Mouse (Mus musculus) T-helper 1 cell (primary cell): ENCODE measurements around the gene Mib2.
"Not testable (repeated sequence)": the region's sequence is repeated elsewhere in the genome, so short reads cannot be mapped to it uniquely, and the experiment has no call there.

ENCODE experiments used
- in situ Hi-C: fragments of 300-600 bp; cut with MboI, MseI; formaldehyde crosslinking; loops from one replicate; pipeline ENCODE4 v1.15.1; 2025; ENCODE audit warnings: high pct_unique_total_duplicates

Gene Mib2

DNA sequence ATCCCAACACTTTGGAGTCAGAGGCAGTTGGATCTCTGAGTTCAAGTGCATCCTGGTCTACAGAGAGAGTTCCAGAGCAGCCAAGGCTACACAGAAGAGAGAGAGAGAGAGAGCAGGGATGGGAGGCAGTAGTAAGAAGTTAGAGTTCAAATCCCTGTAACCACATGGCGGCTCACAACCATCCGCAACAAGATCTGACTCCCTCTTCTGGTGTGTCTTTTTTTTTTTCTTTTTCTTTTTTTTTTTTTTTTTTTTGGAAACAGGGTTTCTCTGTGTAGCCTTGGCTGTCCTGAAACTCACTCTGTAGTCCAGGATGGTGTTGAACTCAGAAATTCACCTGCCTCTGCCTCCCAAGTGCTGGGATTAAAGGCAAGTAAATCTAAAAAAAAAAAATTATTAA, 3.1 kb upstream of the Mib2 start:
- in situ Hi-C loops, result no loop called here

DNA sequence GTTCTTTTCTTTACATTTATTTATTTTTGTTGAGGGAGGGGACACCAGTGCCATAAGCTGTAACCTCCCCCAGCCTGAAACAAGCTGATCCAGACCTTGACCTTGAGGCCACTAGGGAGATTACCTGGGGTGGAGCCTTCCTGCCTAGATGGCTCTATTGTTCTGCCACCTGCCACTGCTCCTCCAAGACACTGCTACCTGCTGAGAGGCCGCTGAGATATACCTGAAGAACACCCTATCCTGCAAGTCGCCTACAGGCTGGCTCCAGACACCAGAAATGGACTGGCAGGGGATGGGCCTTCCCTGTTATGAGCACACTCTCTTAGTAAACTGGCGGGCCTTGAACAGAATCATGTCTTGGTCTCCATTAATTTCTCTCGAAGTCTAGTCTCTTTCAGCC, 1.2 kb upstream of the Mib2 start:
- in situ Hi-C loops, result not testable (repeated sequence)

- in situ Hi-C loops, result no loop called here
Observed at GRCm38 (mm10) chr4:155669598-155670075, 639 bp upstream of the Mib2 start.

GRCm38 (mm10) chr4:155666903-155667302, 2.1 kb downstream of the Mib2 start:
- in situ Hi-C loops, result no loop called here

DNA sequence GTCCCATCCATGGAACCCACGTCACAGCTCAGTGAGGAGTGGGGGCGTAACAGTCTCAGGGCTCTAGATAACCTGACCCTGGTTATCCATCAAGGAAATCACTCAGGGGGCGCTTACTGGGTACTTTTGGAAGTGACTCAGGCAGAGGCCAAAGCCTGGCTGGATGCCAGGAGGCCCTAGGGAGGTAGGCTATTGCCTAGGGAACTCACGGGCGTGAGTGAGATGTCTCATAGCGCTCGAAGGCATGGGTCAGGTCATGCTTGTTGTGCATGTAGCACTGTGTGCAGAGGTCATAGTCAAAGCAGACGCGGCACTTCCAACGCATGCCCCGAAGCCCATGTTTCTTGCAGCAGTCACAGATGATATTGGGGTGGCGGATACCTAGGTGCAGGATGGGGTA, 8.4 kb downstream of the Mib2 start:
- in situ Hi-C loops, result no loop called here

DNA sequence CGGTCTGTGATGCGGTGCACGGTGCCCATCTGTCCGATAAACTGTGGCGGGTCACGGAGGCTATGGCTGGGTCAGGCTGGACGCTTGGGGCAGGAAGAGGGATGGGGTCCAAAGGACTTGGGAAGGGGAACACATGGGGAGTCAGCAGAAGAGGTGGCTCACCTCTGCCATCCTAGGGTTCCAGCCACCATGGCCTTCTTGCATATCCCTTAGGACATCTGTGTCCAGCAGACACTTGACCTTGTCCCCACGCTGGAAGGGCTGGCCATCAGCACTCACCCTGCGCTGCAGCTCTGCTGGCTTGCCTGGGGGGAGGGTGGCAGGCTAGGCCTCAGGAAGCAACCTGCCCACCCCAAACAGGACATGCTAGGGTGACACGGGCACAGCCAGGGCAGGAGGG, 10.0 kb downstream of the Mib2 start:
- in situ Hi-C loops, result no loop called here

GRCm38 (mm10) chr4:155656214-155656751, 12.7 kb downstream of the Mib2 start:
- in situ Hi-C loops, result no loop called here

DNA sequence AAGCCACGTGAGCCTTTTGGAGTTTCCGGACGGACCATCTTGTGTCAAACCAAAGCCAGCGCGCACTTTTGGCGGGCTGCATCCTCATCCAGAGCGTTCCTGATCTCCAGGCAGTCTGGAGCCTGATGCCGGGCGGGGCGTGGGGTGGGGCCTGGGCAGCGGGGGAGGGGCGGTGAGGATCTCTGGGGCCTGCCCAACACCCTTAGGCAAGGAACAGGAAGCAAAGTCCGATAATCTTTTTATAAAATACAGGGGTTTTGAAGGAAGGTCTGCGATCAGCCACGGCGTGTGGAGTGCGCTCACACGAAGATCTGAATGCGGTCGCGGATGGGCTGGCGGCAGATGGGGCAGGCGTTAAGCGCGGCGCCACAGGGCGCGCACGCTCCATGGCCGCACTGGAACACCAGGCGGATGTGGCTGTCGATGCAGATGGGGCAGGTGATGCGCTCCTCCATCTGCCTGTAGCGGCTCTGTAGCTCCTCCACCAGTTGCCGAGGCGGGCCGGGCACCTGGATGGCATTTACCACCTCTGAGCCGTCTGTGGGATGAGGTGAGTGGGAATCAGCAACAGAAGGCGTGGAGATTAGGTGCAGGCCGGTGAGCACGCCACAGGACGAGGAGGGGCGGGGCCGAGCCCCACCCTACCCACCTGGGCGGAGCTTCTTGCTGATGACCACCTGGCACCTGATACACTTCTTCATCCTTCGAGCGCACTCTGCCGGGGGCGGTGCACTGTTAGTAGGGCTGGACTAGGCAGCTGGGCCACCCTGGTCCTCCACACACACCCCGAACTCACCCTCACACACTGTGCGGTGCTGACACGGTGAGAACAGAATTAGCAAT, 14.3 kb downstream of the Mib2 start:
- in situ Hi-C loops, result no loop called here

- in situ Hi-C loops, result no loop called here
Observed at GRCm38 (mm10) chr4:155654183-155654455, 14.9 kb downstream of the Mib2 start.

- in situ Hi-C loops, result no loop called here
Observed at GRCm38 (mm10) chr4:155653451-155654182, 15.4 kb downstream of the Mib2 start.

DNA sequence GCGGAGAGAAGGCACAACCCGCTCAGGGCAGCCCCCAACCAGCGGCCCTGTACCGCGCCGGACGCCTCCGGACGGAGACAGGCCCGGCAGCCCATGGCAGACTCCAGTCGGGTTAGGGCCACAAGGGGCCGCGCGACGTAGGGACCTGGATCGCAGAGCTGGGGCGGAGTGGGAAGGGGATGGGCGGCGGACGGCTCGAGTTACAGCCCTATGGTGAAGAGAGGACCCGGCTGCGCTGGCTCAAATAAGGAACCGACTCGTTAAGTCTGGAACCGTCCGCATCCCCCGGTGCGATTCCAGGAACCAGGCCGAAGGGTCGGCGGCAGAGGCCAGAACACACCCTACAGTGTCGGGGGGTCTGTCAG, 15.9 kb downstream of the Mib2 start, which contains the start of gene Mmp23:
TSS of gene Mmp23 (minus strand) at position 299 of the 365 bp plus-strand sequence.
- in situ Hi-C loops, result no loop called here

DNA sequence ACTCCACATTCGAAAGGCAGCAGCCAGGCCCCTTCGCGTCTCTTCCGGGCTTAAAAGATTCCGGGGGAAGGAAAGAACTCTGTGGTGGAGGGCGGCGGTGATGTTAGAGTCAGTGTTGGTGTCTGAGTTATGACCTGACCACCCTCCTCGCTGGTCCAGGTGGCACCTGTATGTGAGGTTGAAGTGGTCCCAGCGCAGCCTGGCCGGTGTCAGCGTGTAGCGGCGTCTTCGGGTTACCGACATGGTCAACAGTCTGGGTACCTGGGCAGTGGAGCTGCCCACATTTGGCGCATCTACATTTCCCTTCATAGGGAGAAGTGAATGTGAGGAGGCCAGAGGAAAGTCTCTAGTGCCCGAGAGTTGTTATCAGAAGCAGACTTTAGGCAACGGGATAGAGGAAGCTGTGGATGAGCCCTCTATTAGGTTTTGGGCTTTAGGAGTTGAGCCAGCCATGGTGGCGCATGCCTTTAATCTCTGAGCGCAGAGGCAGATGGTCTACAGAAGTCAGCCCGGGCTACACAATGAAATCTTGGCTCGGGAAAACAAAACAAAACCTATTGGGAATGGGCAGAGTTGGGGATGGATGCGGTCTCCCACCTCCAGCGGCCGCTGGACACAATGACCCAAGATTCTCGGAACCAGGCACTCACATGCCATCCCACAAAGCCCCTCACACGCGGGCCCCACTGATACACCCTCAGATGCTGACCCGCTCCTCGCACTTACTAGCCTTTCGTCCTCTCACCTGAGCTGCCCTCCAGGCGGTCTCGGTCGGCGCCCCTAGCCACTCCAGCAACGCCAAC, 16.5 kb downstream of the Mib2 start:
- in situ Hi-C loops, result no loop called here

DNA sequence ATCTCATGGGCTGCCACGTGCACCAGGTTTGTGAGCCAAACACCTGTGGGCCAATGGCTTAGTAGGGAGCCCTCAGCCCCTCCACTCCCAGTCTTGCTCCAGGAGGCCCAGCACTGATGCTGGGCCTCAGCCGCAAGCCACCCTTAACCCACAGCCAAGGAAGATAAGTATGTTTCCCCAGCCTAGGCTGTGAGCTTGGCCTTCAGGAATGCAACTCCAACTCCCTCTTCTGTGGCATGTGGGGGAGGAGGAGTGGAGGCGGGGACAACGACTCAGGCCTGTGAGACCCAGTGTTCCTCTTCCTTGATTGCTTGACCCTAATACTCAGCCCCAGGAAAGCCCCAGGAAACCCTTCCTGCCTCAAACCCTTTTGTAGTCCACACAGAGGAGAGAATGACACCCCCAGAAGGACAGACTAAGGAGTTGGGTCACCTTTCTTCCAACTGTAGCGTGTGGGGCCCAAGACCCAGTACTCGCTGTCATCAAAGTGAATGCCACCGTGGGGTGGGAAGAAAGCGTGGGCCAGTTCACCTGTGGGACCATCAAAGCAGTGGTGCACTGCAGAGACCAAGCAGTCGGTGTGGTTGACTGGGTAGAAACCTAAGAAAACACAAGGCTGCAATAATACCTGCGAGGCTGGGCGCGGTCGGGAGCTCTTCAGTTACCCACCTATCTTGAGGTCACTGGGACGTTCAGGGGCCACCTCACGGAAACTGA, 17.3 kb downstream of the Mib2 start:
- in situ Hi-C loops, result no loop called here

DNA sequence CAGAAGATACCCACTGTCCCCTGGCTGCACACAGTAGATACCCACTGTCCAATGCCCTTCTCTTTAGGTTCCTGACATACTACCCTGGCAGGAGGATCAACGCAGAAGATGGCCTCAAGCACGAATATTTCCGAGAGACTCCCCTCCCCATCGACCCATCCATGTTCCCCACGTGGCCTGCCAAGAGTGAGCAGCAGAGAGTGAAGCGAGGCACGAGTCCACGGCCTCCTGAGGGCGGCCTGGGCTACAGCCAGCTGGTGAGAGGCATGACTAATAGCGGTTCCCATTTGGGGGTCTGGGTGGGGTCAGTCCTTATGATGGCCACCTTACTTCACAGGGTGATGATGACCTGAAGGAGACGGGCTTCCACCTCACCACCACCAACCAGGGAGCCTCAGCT, 19.6 kb downstream of the Mib2 start:
- in situ Hi-C loops, result loop anchor here (10.0 kb wide), 1 partner anchor 45 kb away; the partner anchor contains the start of gene Fndc10

DNA sequence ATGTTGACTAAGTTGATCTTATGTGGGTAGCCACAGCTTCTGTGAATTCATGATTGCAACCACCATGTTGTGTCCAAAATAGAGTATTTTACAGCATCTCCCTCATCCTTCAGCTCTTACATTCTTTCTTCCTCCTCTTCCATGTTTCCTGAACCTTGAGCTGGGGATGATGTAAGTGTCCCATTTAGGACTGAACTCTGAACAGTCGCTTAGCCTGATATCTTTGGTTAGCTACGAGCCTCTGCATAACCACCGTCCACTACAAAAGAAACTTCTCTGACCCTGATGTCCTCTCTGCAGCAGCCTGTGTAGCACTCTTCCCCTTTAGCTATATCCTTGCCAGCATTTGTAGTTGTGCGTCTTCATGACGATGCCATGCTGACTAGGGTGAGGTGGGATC, 23.3 kb downstream of the Mib2 start:
- in situ Hi-C loops, result loop anchor here (10.0 kb wide), 1 partner anchor 49 kb away; the partner anchor contains the start of gene Fndc10

GRCm38 (mm10) chr4:155645308-155645707, 23.7 kb downstream of the Mib2 start, which contains the start of gene Gm10563:
TSS of gene Gm10563 (minus strand) at chr4:155645408.
- in situ Hi-C loops, result loop anchor here (10.0 kb wide), 1 partner anchor 49 kb away; the partner anchor contains the start of gene Fndc10

GRCm38 (mm10) chr4:155643531-155643930, 25.5 kb downstream of the Mib2 start:
- in situ Hi-C loops, result loop anchor here (10.0 kb wide), 1 partner anchor 51 kb away; the partner anchor contains the start of gene Fndc10

GRCm38 (mm10) chr4:155635766-155636499, 33.1 kb downstream of the Mib2 start:
- in situ Hi-C loops, result no loop called here

GRCm38 (mm10) chr4:155630267-155630666, 38.7 kb downstream of the Mib2 start:
- in situ Hi-C loops, result no loop called here
